Mouse (Mus musculus) hematopoietic stem cell, adult 5-6 weeks (primary cell): ENCODE measurements around the gene Gdpd3. TPM values are rescaled to one million over a fixed set of nuclear protein-coding genes. Genes with fewer than 3 reads are reported as not detected.

Experiments
- ATAC-seq, 2 experiments: fragments of 125-278 bp in 1 of 2; replicated peaks in 1 of 2; 2 replicates each; pipeline ENCODE4 v1.8.0; 2016 to 2017; ENCODE audit warnings: inconsistent platforms in 2 of 2, mild to moderate bottlenecking in 2 of 2, moderate number of reproducible peaks in 2 of 2, low read depth in 1 of 2, moderate TSS enrichment in 1 of 2; ENCODE audit not compliant: low FRiP score in 2 of 2, poor library complexity in 2 of 2, severe bottlenecking in 2 of 2, insufficient read depth in 1 of 2, low TSS enrichment in 1 of 2
- total RNA-seq: library from RNA; stranded (forward); fragments of 172-1452, 232-1000 nt; gene quantifications from 2 replicates; pipeline ENCODE4 v1.2.3, GENCODE M21; 2017

Gdpd3 gene
- total RNA-seq, 1 experiment from 2014 or later, result 16.4 TPM

DNA sequence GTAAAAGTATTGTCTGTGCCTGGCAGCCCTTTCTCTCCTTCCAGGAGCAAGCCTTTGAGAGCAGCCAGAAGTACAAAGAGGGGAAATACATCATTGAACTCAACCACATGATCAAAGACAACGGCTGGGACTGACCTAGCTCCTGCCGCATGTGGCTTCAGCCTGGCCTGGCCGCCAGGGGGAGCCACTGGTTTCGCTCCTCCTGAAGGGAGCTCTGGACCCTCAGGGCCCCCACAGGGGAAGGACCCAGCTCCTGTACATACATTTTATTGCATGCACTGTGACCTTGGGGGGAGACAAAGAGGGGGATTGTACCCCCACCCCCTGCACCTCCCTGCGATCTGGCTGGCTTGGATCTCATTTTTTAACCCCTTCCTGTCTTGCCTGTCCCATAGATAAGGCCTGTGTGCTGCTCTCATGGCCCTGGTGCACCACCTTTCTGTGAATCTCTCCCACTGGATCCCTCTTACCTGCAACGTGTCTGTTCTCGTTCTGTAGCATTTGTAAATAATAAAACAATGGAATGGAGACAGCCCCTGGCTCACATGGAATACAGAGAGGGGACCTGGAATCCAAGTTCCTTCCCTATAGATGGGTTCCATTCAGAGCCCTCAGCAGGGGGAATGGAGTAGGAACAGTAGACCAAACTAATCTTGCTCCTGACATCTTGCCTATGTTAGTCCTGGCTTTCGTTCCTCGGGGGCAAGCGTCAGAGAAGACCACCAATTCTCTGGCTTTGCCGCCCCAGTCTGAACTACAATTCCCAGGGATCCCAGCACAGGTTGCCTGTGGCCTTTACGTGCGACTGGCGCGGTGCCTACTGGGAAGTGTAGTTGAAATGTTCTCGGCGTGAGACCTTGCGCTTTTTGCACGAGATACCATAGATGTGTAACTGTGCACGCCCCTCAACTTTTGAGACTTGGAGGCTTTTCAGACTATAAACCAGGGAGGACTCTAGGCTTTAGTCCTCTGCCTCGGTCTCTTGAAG is 14.1 kb downstream of the Gdpd3 start:
- peak; percentile 66 to 69; a peak in 3 of 4 replicates for ATAC-seq

DNA sequence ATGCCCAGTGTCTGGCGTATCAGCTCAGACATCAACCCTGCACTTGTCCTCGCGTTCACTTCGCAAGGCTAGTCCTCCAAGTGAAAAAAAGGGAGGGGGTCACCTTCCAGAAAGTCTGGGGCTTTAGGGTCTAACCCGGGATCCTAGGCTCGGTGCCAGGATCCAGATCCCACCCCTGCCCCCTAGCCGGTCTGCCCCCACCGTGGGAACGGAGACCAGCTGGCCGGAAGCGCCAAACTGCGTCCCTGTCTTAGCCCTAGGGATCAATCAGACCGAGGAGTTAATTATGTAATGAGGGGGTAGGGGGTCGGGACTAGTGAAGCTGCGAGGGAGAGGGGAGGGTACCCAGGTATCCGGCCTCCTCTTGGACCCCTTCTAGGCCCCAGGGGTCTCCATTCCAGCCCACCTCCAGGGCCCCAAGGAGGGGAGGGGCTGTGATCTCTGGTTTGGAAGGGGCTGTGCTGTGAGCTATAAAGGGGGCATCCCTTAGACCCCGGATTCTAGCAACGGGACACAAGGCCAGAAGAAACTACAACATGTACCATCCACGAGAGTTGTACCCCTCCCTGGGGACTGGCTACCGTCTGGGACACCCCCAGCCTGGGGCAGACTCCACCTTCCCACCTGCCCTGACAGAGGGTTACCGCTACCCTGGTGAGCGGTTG is 15.0 kb downstream of the Gdpd3 start, which contains the start of gene Tbx6:
TSS of gene Tbx6 (plus strand) at position 513 of the 665 bp plus-strand sequence.
- ATAC-seq, result no peak

DNA sequence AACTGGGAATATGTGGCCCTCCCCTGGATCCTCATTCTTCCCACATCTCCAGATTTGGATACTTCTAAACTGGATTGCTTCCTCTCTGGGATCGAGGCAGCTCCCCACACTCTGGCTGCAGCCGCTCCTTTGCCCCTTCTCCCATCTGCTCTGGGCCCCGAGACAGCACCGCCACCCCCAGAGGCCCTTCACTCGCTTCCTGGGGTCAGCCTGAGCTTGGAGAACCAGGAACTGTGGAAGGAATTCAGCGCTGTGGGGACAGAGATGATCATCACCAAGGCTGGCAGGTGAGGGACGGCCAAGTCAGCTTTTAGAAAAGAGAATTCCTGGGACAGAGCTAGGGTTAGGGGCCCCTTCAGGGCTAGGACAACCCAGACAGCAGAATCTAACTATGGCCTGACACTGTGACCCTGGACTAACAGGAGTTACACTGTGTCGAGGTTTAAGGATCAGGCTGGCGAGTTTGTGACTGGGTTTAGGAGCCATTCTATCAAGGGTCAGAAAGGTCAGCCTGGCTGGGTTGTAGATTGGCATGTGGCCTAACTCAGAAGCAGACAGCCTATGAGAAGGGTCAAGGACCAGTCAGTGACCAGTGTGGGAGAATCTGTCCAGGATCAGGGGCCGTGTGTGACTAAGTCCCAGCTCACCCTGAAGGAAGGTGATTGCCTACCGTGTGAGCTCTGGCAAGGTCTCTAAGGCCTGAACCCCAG is 15.7 kb downstream of the Gdpd3 start:
- ATAC-seq, result no peak

DNA sequence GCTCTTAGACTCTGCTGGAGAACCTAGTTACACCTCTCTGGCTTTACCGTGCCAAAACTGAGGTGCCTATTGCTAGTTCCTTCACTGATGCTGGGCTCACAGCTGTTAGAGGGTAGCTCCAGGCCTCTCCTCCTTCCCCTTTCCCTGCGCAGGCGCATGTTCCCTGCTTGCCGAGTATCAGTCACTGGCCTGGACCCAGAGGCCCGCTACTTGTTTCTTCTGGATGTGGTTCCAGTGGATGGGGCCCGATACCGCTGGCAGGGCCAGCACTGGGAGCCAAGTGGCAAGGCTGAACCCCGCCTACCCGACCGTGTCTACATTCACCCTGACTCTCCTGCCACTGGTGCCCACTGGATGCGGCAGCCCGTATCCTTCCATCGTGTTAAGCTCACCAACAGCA is 16.6 kb downstream of the Gdpd3 start:
- no peak for ATAC-seq

DNA sequence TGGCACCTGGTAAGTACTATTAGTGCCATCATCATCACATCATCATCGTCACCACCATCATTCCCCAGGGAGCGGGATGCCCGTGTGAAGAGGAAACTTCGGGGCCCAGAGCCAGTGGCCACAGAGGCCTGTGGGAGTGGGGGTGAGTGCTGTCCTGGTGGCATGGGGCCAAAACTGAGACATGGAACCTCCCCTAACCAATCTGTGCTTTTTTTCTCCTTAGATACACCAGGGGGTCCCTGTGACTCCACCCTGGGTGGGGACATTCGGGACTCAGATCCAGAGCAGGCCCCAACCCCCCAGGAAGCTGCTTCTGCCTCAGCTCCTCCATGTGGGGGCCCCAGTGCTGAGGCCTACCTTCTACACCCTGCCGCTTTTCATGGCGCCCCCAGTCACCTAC is 18.3 kb downstream of the Gdpd3 start:
- no peak for ATAC-seq

DNA sequence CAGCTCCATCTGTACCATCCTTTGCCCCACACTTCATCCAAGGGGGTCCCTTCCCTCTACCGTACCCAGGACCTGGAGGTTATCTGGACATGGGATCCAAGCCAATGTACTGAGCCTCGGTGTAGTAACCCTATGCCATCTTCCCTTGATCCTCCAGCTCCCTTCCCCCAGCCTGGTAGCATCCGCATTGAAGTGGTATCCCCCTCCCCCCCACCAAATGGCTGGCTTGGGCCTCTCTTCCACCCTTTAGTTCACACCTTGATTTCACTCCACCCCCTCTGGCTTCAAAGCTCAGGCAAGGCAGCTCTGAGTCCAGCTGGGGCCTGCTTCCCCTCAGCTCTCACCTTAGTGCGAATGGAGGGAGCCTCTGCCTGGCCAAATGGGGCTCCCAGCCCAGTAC is 18.9 kb downstream of the Gdpd3 start:
- no peak for ATAC-seq

DNA sequence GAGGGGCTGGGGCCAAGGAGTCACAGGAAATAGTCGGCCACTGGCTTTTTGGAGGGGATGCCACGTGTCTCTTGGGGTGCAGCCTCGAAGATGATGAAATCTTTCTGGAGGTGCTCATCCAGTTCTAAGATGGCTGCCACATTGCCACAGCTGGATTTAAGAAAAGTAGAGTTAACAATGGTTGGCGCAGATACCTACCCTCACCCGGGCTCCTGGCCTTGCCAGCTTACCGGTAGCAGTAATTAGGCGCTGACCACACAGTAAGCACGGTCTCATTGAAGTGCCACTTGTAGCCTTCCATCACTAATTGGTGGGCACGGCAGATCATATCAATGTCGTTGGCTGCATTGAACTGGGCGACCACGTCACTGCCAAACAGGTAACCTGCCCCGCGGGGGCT is 20.0 kb downstream of the Gdpd3 start:
- no peak for ATAC-seq

DNA sequence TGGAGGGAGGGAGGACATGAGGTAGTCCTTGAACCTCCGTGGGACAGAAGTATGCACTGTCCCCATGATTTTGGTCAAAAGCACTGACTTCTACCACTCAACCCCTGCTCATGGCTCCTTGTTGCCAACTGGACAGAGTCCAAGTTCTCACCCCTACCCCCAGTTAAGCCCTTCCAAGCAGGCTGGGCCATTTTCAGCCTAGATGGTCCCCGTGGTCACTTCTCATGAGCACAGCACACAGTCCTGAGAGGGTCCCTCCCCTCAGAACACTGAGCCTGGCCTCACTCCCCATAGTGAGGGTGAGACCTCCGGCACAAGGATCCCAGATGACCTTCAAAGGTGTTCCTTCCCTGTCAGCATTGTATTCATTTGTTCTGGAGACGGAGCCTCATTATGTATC is 23.0 kb downstream of the Gdpd3 start:
- no peak for ATAC-seq

DNA sequence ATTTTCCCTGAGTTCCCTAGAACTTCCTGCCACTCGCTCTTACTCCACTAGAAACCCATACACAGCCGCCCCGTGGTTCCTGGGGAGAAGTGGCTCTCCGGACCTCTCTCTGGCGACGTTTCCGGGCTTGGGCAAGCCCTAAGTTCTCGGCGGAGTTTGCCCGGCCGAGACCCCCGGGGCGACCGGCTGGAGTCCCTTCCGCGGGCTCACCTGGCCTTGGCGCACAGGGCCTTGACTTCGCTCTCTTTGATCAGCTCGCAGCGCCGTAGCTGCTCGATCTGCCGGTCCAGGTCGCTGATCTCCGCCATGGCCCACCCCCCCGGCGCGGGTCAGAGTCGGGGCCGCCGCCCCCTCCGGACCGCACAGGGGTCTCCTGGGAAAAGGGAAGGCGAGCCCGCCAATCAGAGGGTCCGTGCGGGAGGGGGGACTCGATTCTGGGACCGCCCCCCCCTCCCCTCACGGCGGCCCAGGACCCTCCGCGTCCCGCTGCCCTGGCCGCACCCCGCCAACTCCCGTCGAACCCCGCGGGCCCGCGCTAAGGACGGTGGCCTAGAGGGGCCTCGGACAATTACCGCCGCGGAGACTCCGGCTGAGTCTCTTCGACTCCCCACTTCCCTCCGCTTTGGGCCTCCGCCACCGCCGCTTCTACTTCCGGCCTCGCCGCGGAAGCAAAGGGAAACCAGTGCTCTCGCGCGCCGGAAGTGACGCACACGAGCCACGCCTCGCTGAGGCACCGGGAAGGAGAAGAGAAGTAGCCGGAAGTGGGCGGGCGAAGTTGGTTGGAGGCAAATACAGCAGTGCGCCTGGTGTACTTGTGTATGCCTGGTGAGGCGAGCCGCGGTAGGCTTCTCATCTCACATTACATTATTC is 26.0 kb downstream of the Gdpd3 start, which contains the start of gene Ppp4c:
TSS of gene Ppp4c (minus strand) at position 646 of the 870 bp plus-strand sequence.
- ATAC-seq, result peak; percentile 91 to 95

DNA sequence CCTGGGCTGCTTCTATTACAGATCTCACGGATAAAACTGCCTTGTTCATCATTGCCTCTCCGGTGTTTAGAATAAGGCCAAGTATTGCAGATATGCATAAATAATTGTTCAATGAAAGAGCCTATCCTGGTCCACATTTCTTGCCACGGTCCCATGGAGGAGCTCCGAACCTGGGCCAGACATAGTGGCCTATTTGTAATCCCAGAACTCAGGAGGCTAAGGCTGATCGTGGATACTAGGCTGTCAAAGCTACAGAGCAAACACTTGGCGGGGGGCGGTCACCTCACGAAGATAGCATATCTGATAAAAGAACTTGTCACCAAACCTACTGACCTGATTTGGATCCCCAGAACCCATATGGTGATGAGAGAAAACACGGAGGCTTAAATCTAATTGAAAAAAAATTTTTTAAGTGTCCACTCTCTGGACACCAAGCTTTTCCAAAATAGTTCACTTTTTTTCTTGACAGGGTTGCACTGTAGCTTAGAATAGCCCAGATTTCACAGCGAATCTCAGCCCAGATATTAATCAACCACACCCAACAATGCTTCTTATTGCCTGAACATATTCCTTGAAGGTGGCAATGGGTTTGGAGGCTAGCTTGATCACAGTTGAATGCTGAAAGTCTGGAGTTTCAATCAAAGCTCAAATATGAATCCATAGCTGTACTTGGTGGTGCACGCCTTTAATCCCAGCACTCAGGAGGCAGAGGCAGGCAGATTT is 26.7 kb downstream of the Gdpd3 start:
- no peak for ATAC-seq

DNA sequence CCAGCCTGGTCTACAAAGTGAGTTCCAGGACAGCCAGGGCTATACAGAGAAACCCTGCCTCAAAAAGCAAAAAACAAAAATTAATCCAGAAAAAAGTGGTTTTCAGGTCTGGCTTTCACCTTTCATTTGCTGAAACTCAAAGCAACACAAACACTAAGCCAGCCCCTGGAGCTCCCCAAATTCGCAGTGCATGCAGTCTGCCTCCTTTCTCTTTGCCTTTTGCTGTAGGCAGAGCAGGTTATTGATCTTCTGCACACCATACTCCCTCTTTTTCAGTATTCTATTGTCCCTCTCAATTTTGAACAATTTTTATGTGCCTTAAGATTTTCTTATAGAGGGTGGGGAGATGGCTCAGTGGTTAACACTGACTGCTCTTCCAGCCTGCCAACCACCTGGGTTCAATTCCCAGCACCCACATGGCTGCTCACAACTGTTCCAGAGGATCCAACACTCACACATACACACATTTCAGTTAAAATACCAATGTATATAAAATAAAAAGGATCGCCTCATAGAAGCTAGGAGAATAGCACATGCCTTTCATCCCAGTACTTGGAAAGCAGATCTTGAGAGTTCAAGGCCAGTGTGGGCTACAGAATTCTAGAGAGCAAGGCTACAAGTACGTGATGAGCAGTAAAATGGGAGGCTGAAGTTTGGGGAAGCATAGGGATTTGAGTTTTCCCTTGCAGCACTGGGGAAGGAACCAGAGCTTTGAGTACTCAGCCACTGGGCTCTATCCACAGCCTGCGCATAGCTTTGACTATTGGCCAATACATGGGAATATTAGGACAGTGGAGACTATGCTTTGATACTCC is 27.5 kb downstream of the Gdpd3 start:
- ATAC-seq, result no peak

DNA sequence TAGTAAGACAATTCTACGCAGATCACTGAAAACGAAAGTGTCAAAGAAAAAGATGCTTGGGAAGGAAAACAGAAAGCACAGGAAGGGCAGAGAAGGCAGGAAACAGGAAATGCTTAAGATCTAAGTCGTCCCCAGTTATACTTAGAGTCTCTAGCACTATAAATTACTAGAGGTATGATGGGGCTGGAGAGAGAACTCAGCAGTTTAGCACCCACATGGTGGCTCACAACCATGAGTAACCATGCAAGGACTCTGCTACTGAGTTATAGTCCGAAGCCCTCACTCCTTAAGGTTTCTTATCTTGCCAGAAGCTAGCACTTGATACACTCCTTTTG is 28.1 kb downstream of the Gdpd3 start:
- no peak for ATAC-seq

DNA sequence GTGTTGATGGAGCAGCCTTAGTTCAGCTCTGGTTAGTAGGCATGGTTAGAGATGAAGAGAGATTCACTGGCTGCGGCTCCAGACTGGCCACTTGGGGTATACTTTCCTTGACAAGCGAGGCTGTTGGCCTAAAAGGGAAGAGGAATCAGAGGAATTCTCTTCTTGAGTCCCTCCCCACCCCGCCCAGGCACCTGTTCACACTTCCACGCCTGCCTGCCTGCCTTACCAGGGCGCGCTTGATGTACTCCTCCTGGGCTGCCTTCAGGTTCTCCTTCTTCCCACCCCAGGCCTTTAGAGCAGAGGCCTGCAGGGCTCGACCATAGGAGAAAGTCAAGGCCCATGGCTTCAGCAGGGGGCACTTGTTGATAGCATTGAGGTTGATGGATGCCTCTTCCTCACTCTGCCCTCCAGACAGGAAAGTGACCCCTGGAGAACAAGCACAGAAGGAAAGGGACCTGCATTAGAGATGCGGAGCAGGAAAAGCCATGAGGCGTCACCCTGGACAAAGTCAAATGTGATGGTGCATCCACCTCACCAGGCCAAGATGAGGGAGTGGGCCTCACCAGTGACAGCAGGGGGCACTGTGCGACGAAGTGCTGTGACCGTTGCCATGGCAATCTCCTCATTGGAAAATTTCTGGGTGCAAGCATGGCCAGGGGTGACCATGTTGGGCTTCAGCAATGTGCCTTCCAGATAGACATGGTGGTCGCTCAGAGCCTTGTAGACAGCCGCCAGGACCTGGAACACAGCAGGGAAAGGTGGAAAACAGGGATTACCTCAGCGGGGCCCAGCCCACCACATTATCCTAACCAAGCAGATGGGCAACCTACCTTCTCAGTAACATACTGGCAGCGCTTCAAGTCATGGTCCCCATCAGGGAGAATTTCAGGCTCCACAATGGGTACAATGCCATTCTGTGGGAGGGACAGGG is 29.5 kb downstream of the Gdpd3 start:
- no peak for ATAC-seq

DNA sequence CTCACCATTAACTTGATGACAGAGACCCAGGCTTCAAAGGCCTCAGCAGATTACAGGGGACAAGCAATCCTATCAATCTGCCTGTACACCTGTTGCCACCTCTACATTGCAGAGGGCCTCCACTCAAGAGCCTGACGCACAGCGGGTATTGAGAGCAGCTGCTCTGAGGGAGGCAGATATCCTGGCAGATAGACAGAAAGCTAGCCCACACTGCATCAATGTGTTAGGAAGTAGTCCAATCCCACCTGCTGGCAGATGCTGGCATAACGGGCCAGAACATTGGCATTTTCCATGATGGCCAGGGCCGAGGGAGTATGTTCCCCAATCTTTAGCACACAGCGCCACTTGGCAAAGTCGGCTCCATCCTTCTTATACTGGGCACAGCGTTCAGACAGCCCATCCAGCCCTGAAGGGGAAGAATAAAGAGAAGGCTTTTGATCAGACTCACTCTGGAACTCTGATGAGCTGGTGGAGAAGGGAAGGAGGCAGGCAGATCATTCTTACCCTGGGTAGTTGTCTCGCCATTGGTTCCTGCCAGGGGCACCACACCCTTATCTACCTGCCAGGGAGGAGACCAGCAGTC is 30.3 kb downstream of the Gdpd3 start:
- ATAC-seq, result no peak
